18 mouse cellular contexts compared by ENCODE assay signal in the genomic region with DNA sequence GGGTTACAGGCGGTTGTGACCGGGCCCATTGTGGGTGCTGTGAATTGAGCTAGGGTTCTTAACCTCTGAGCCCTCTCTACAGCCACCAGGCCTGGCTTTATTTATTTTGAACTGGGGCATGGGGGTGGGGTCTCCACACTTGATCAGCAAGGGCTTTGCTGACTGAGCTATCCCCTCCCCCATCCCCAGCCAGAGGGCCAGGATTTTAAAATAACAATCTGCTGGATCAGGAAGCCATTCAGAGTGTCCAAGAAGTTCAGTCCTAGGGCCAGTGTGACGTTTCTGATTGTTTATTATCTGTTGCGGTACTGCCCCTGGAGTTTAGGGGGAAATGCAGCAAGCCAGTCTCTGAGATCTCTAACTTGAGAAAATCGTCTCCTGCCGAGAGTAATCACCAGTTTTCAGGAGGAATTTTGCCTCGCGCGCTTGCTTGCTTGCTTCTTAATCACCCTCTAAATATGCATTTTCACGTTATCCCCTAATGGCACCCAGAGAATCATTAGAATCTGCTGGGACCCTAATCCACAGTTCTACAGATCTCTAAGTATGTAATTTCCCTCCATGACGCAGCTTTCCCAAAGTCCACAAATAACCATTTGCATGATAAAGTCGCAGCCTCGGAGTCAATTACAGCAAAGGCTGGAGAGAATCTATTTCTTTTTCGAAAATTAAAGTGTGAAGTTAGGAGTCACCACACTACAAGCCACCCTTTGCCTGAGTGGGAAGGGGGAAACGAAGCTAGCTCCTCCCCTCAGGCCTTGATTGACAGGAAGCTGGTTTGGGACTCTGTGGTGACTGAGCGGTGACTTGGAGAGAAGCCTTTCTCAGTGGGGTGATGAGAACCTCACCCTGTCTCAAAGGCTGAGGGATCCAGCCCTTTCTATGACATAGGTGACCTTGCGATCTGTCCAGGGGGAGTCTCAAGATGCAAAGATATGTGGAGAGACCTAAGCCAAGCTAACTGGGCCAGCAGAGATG.
DNase-seq lines count a peak whose midpoint lies in the region; ATAC-seq and TF ChIP-seq lines count a peak whose summit lies in the region.
"Had no signal": no experiment of that assay in that cellular context is flagged by ENCODE, and none has a peak within 500 bp of the region (broad histone marks: within the 10 kb centered on the region; RNA-seq: fewer than 3 reads in every experiment).

No protein-coding gene starts in this region.

- no peak overlapping the region for H3K4me2 ChIP-seq in hindbrain, embryonic 16.5 days (ENCODE audit: low read length)
- no peak overlapping the region for H3K4me2 ChIP-seq in hindbrain, postnatal 0 days (ENCODE audit: low read depth, low read length)
- H3K4me2 ChIP-seq: heart, embryonic 12.5 days; liver, embryonic 12.5 days had no signal

- H3K27me3 ChIP-seq in hindbrain, embryonic 10.5 days (ENCODE audit: insufficient read depth, poor library complexity, severe bottlenecking) = no peaks in the 10 kb centered on the region
- H3K27me3 ChIP-seq in hindbrain, embryonic 16.5 days (replicated peaks; ENCODE audit: control insufficient read depth, insufficient read depth, low read length) = no peaks in the 10 kb centered on the region
- no peaks in the 10 kb centered on the region for H3K27me3 ChIP-seq in ES-Bruce4 (ENCODE audit: control insufficient read depth, insufficient read depth, low read length, poor library complexity, severe bottlenecking)
- no peaks in the 10 kb centered on the region for H3K27me3 ChIP-seq in hindbrain, postnatal 0 days (ENCODE audit: insufficient read depth, low read length)
- H3K27me3 ChIP-seq: liver, embryonic 12.5 days had no signal

- H3K36me3 ChIP-seq in hindbrain, embryonic 10.5 days = no peaks in the 10 kb centered on the region
- H3K36me3 ChIP-seq in hindbrain, embryonic 16.5 days (ENCODE audit: control insufficient read depth, insufficient read depth, low read length) = no peaks in the 10 kb centered on the region
- no peaks in the 10 kb centered on the region for H3K36me3 ChIP-seq in ES-Bruce4 (ENCODE audit: control insufficient read depth, insufficient read depth, low read length, poor library complexity, severe bottlenecking)
- H3K36me3 ChIP-seq in hindbrain, postnatal 0 days (ENCODE audit: insufficient read depth, low read length) = no peaks in the 10 kb centered on the region
- H3K36me3 ChIP-seq: G1E; heart, embryonic 12.5 days; liver, embryonic 12.5 days had no signal

- H3K9me3 ChIP-seq in hindbrain, embryonic 10.5 days = no peaks in the 10 kb centered on the region
- H3K9me3 ChIP-seq in hindbrain, embryonic 16.5 days (ENCODE audit: control insufficient read depth, low read length) = no peaks in the 10 kb centered on the region
- no peaks in the 10 kb centered on the region for H3K9me3 ChIP-seq in ES-Bruce4 (replicated peaks; ENCODE audit: control insufficient read depth, insufficient read depth, low read length, poor library complexity, severe bottlenecking)
- H3K9me3 ChIP-seq in hindbrain, postnatal 0 days (ENCODE audit: low read length) = no peaks in the 10 kb centered on the region
- H3K9me3 ChIP-seq: liver, embryonic 12.5 days had no signal

- peak; percentile 86 for TF ChIP-seq EP300 in ES-Bruce4 (IDR thresholded peaks at IDR 0.05; ENCODE audit: insufficient read depth, low read depth, low read length)

- intact Hi-C loops in left cerebral cortex, adult 2 months (cut with DNase I) = no loop called here

- no peak for ATAC-seq in hindbrain, embryonic 16.5 days
- ATAC-seq in hindbrain, postnatal 0 days = no peak
- ATAC-seq in monocyte, adult 5-6 weeks (replicated peaks; ENCODE audit: insufficient number of reproducible peaks, low FRiP score, low TSS enrichment, poor library complexity, severe bottlenecking) = no peak
- ATAC-seq: liver, embryonic 12.5 days had no signal

- DNase-seq in hindbrain, embryonic 10.5 days (ENCODE audit: low spot score) = peak; percentile 34
- peak; percentile 59 for DNase-seq in brain, embryonic 14.5 days (ENCODE audit: low read depth)
- peak; percentile 33 for DNase-seq in hindbrain, postnatal 0 days (ENCODE audit: low spot score)
- DNase-seq in left cerebral cortex, adult 2 months (ENCODE audit: extremely low spot score in 1 of 2, low spot score in 2 of 2) = no peak
- DNase-seq in right cerebral cortex, adult 18-20 months = no peak
- DNase-seq: adrenal gland, postnatal 36 days; B cell, adult 2 months; cerebellum, adult 11-12 months; left cerebral cortex, postnatal 4 days; right cerebral cortex, postnatal 4 days; thymus, adult 18-20 months had no signal

- 34% methylated on average over 17 of the region's 17 CpGs for WGBS in hindbrain, embryonic 10.5 days
- 31% methylated on average over 17 of the region's 17 CpGs for WGBS in hindbrain, embryonic 16.5 days
- 37% methylated on average over 17 of the region's 17 CpGs for WGBS in hindbrain, postnatal 0 days

- peaks cover 16% of the 10 kb centered on the region for H3K4me1 ChIP-seq in hindbrain, embryonic 10.5 days (replicated peaks)
- H3K4me1 ChIP-seq in hindbrain, embryonic 16.5 days (ENCODE audit: control insufficient read depth, insufficient read depth, low read depth, low read length) = 0 out of 2 replicates have a peak, but pooled peaks cover 5% of the 10 kb centered on the region
- peaks cover 18% of the 10 kb centered on the region for H3K4me1 ChIP-seq in ES-Bruce4 (ENCODE audit: control insufficient read depth, insufficient read depth, low read length)
- H3K4me1 ChIP-seq in hindbrain, postnatal 0 days (ENCODE audit: insufficient read depth, low read length) = no peaks in the 10 kb centered on the region
- H3K4me1 ChIP-seq: heart, embryonic 12.5 days had no signal

- H3K4me3 ChIP-seq in hindbrain, embryonic 10.5 days = no peak overlapping the region
- no peak overlapping the region for H3K4me3 ChIP-seq in hindbrain, embryonic 16.5 days (ENCODE audit: low read length)
- H3K4me3 ChIP-seq in ES-Bruce4 (ENCODE audit: low read depth, low read length) = no peak overlapping the region
- no peak overlapping the region for H3K4me3 ChIP-seq in hindbrain, postnatal 0 days (ENCODE audit: low read length)
- H3K4me3 ChIP-seq in left cerebral cortex, adult 2 months = no peak overlapping the region
- H3K4me3 ChIP-seq: heart, embryonic 12.5 days; liver, embryonic 12.5 days; myocyte had no signal

- peak overlapping the region; percentile 13; the same call in 1 of the 2 replicates for H3K27ac ChIP-seq in hindbrain, embryonic 10.5 days
- no peak overlapping the region for H3K27ac ChIP-seq in hindbrain, embryonic 16.5 days (ENCODE audit: low read depth, low read length)
- H3K27ac ChIP-seq in ES-Bruce4 (ENCODE audit: insufficient read depth, low read length) = peak overlapping the region; percentile 60
- no peak overlapping the region for H3K27ac ChIP-seq in hindbrain, postnatal 0 days
- no peak overlapping the region for H3K27ac ChIP-seq in left cerebral cortex, adult 2 months
- H3K27ac ChIP-seq: liver, embryonic 12.5 days had no signal

- TF ChIP-seq CTCF in ES-Bruce4 (IDR thresholded peaks at IDR 0.05; ENCODE audit: low read depth, low read length) = no peak
- TF ChIP-seq CTCF in brain, embryonic 14.5 days (IDR thresholded peaks at IDR 0.05; ENCODE audit: borderline replicate concordance, extremely low read depth, insufficient read depth, insufficient read length) = no peak
- TF ChIP-seq CTCF in hindbrain, postnatal 0 days (IDR thresholded peaks at IDR 0.05; ENCODE audit: low read depth) = no peak
- TF ChIP-seq CTCF in left cerebral cortex, adult 2 months (IDR thresholded peaks at IDR 0.05) = no peak

- TF ChIP-seq POLR2A in ES-Bruce4 (IDR thresholded peaks at IDR 0.05; ENCODE audit: insufficient read depth, low read length) = no peak
- TF ChIP-seq POLR2A in brain, embryonic 14.5 days (IDR thresholded peaks at IDR 0.05; ENCODE audit: borderline replicate concordance, extremely low read depth, insufficient read depth, insufficient read length, poor library complexity, severe bottlenecking) = no peak

- no peak overlapping the region for H3K9ac ChIP-seq in hindbrain, embryonic 16.5 days (ENCODE audit: low read depth, low read length)
- H3K9ac ChIP-seq in ES-Bruce4 (ENCODE audit: low read depth, poor library complexity, severe bottlenecking) = no peak overlapping the region
- H3K9ac ChIP-seq in hindbrain, postnatal 0 days (replicated peaks; ENCODE audit: low read length) = no peak overlapping the region
- H3K9ac ChIP-seq: heart, embryonic 12.5 days; liver, embryonic 12.5 days had no signal

Comparison
In these comparisons a context has a peak if more than half of its experiments do, and no peak if none do; other contexts are left out.
1. H3K27ac ChIP-seq: peak in hindbrain, embryonic 10.5 days (single experiment) and ES-Bruce4 (single experiment); none in hindbrain, embryonic 16.5 days (single experiment), hindbrain, postnatal 0 days (single experiment) and left cerebral cortex, adult 2 months (single experiment).
2. DNase-seq: peak in hindbrain, embryonic 10.5 days (single experiment), brain, embryonic 14.5 days (single experiment) and hindbrain, postnatal 0 days (single experiment); none in left cerebral cortex, adult 2 months (0 of 2) and right cerebral cortex, adult 18-20 months (single experiment).